Comparison of ENCODE assay signal across 9 mouse cellular contexts in the genomic region with DNA sequence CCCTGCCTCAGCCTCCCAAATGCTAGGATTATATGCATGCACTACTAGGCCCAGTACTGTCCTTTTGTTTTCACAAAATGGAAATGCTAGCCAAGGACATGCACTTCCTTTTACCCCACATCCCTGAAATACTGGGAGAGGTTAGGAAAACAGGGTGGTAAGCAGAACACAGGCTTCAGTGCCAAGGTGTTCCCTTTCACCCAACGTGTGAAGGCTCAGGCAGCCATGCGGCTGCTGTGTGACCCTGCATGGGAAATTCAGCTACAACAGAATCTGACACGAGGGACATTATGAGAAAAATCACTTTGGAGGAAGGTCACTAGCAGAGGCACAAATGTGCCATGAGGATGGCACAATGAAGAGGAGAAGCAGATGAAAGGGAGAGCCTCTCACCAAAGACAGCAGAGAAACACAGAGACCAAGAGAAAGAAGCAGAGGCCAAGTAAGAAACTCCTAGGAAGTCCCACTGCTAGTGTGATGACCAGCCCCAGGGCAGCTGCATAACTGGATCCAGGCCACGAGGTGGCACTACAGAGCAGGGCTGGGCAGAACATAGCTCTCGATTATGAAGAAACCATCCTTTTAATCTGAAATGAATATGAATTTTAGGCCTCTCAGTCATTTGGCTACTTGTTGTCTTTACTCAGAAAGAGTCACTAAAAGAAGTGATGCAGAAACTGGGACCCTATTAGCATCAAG. TPM values are rescaled to one million over a fixed set of nuclear protein-coding genes. Genes with fewer than 3 reads are reported as not detected.
DNase-seq lines count a peak whose midpoint lies in the region; ATAC-seq and TF ChIP-seq lines count a peak whose summit lies in the region.
"Had no signal": no experiment of that assay in that cellular context is flagged by ENCODE, and none has a peak within 500 bp of the region (broad histone marks: within the 10 kb centered on the region; RNA-seq: fewer than 3 reads in every experiment).

No protein-coding gene starts in this region.

- TF ChIP-seq CTCF in spleen, adult 2 months (IDR thresholded peaks at IDR 0.05; ENCODE audit: extremely low read depth, insufficient read depth, insufficient read length, insufficient replicate concordance), result peak; percentile 95; the same call in 1 of the 2 replicates

- peaks cover 38% of the 10 kb centered on the region for H3K36me3 ChIP-seq in heart, embryonic 11.5 days (ENCODE audit: control insufficient read depth, insufficient read depth, low read length)
- H3K36me3 ChIP-seq in midbrain, embryonic 12.5 days, result peaks cover 94% of the 10 kb centered on the region
- H3K36me3 ChIP-seq in spleen, adult 2 months (ENCODE audit: control insufficient read depth, insufficient read depth, low read length), result peaks cover 21% of the 10 kb centered on the region

- H3K27ac ChIP-seq in heart, embryonic 11.5 days (ENCODE audit: low read depth, low read length), result no peak overlapping the region
- H3K27ac ChIP-seq in midbrain, embryonic 12.5 days (replicated peaks), result no peak overlapping the region
- H3K27ac ChIP-seq in spleen, adult 2 months (ENCODE audit: insufficient read depth, low read length), result no peak overlapping the region
- H3K27ac ChIP-seq: lung, embryonic 15.5 days had no signal

- no peak for ATAC-seq in heart, embryonic 11.5 days (replicated peaks; ENCODE audit: insufficient number of reproducible peaks, low FRiP score, low TSS enrichment)
- ATAC-seq in erythroid progenitor cell, adult 5-6 weeks (replicated peaks; ENCODE audit: low FRiP score, poor library complexity, severe bottlenecking), result peak; percentile 87
- 0 out of 2 replicates have a peak, but pooled peaks have one; percentile 56 for ATAC-seq in midbrain, embryonic 12.5 days (ENCODE audit: low FRiP score, low read depth)

- WGBS in heart, embryonic 11.5 days (ENCODE audit: insufficient replicate concordance), result 41% methylated on average over 5 of the region's 5 CpGs
- 53% methylated on average over 5 of the region's 5 CpGs for WGBS in midbrain, embryonic 12.5 days
- 57% methylated on average over 5 of the region's 5 CpGs for WGBS in spleen, adult 2 months

- H3K9ac ChIP-seq in heart, embryonic 11.5 days (ENCODE audit: low read depth, low read length), result no peak overlapping the region; the same call in 1 of the 2 replicates
- no peak overlapping the region for H3K9ac ChIP-seq in midbrain, embryonic 12.5 days (replicated peaks)
- H3K9ac ChIP-seq: lung, embryonic 15.5 days had no signal

- no peaks in the 10 kb centered on the region for H3K9me3 ChIP-seq in heart, embryonic 11.5 days (replicated peaks; ENCODE audit: control insufficient read depth, low read length)
- no peaks in the 10 kb centered on the region for H3K9me3 ChIP-seq in midbrain, embryonic 12.5 days
- H3K9me3 ChIP-seq: lung, embryonic 15.5 days had no signal

- H3K27me3 ChIP-seq in heart, embryonic 11.5 days (ENCODE audit: control insufficient read depth, insufficient read depth, low read length), result no peaks in the 10 kb centered on the region
- no peaks in the 10 kb centered on the region for H3K27me3 ChIP-seq in midbrain, embryonic 12.5 days
- no peaks in the 10 kb centered on the region for H3K27me3 ChIP-seq in spleen, adult 2 months (ENCODE audit: control insufficient read depth, insufficient read depth, low read length)
- H3K27me3 ChIP-seq: lung, embryonic 15.5 days had no signal

- peak; percentile 96 for DNase-seq in heart, adult 11 months
- DNase-seq in brain, adult 2 months (ENCODE audit: low read depth, low spot score), result peak; percentile 68
- peak; percentile 86 for DNase-seq in heart, postnatal 4 days
- DNase-seq in layer of hippocampus, postnatal 36 days, result peak; percentile 58 to 63
- peak in 1 of 2 experiments; percentile 62 for DNase-seq in spleen, adult 2 months (ENCODE audit: low read depth in 1 of 2, low spot score in 2 of 2)

- H3K4me2 ChIP-seq in heart, embryonic 11.5 days, result no peak overlapping the region
- H3K4me2 ChIP-seq in midbrain, embryonic 12.5 days (replicated peaks), result no peak overlapping the region
- H3K4me2 ChIP-seq: lung, embryonic 15.5 days had no signal

- H3K4me1 ChIP-seq in heart, embryonic 11.5 days (ENCODE audit: control insufficient read depth, insufficient read depth, low read length), result no peaks in the 10 kb centered on the region
- H3K4me1 ChIP-seq in midbrain, embryonic 12.5 days, result no peaks in the 10 kb centered on the region
- H3K4me1 ChIP-seq in spleen, adult 2 months (ENCODE audit: control insufficient read depth, insufficient read depth, insufficient read length), result no peaks in the 10 kb centered on the region

- H3K4me3 ChIP-seq in heart, embryonic 11.5 days (ENCODE audit: low read depth, low read length), result no peak overlapping the region
- H3K4me3 ChIP-seq in midbrain, embryonic 12.5 days, result no peak overlapping the region
- H3K4me3 ChIP-seq in spleen, adult 2 months (ENCODE audit: extremely low read depth, insufficient read depth, insufficient read length), result no peak overlapping the region
- H3K4me3 ChIP-seq: lung, embryonic 15.5 days had no signal

- TF ChIP-seq POLR2A in spleen, adult 2 months (IDR thresholded peaks at IDR 0.05; ENCODE audit: low read depth, low read length), result no peak

RNA-seq across cellular contexts. Expression of a gene that starts 21.0 kb away (rescaled TPM):
- 25.3 and 26.9 TPM in 2 replicates for polyA plus RNA-seq in heart, embryonic 11.5 days (2014; fragmentation: Nextera tagmentation; extraction: Ambion mirVana)
- 6.7 and 12.6 TPM in 2 replicates for total RNA-seq in erythroid progenitor cell, adult 5-6 weeks (2015; ENCODE audit: low replicate concordance)
- 13.2 and 18.2 TPM in 2 replicates for total RNA-seq in erythroid progenitor cell, adult 5-6 weeks (2017; ENCODE audit: low replicate concordance)
- 10 to 100 TPM; 24.1 to 28.6 TPM for total RNA-seq in heart, postnatal 4 days (2021)
- total RNA-seq in layer of hippocampus, postnatal 36 days (2021), result 10 to 100 TPM; 78.2 to 80.4 TPM
- polyA plus RNA-seq in midbrain, embryonic 12.5 days (2016; fragmentation: Nextera tagmentation; extraction: Ambion mirVana), result 42.4 and 44.3 TPM in 2 replicates
- 19.7 and 21.1 TPM in 2 replicates for polyA plus RNA-seq in spleen, adult 2 months (2012; rRNA removed)

RNA-seq across cellular contexts. Expression of a gene that starts 22.7 kb away (rescaled TPM):
- 5.7 and 6.2 TPM in 2 replicates for polyA plus RNA-seq in heart, embryonic 11.5 days (2014; fragmentation: Nextera tagmentation; extraction: Ambion mirVana)
- not detected in 2 replicates for total RNA-seq in erythroid progenitor cell, adult 5-6 weeks (2015; ENCODE audit: low replicate concordance)
- 1.0 TPM in 1 of 2 replicates, not detected in the other for total RNA-seq in erythroid progenitor cell, adult 5-6 weeks (2017; ENCODE audit: low replicate concordance)
- total RNA-seq in heart, postnatal 4 days (2021), result 1 to 10 TPM; 3.4 to 3.9 TPM
- total RNA-seq in layer of hippocampus, postnatal 36 days (2021), result 10 to 100 TPM; 13.9 to 25.2 TPM
- polyA plus RNA-seq in midbrain, embryonic 12.5 days (2016; fragmentation: Nextera tagmentation; extraction: Ambion mirVana), result 15.8 and 22.0 TPM in 2 replicates
- polyA plus RNA-seq in spleen, adult 2 months (2012; rRNA removed), result 10.4 and 11.2 TPM in 2 replicates

RNA-seq across cellular contexts. Expression of a gene that starts 53.2 kb away (rescaled TPM):
- polyA plus RNA-seq in heart, embryonic 11.5 days (2014; fragmentation: Nextera tagmentation; extraction: Ambion mirVana), result 5.3 and 8.1 TPM in 2 replicates
- not detected in 2 replicates for total RNA-seq in erythroid progenitor cell, adult 5-6 weeks (2015; ENCODE audit: low replicate concordance)
- total RNA-seq in erythroid progenitor cell, adult 5-6 weeks (2017; ENCODE audit: low replicate concordance), result not detected in 2 replicates
- total RNA-seq in heart, postnatal 4 days (2021), result 10 to 100 TPM; 30.4 to 33.0 TPM
- total RNA-seq in layer of hippocampus, postnatal 36 days (2021), result 1 to 10 TPM; 4.6 to 6.1 TPM
- 2.5 and 2.6 TPM in 2 replicates for polyA plus RNA-seq in midbrain, embryonic 12.5 days (2016; fragmentation: Nextera tagmentation; extraction: Ambion mirVana)
- 15.4 and 16.1 TPM in 2 replicates for polyA plus RNA-seq in spleen, adult 2 months (2012; rRNA removed)

Comparison
In these comparisons a context has a peak if more than half of its experiments do, and no peak if none do; other contexts are left out.
1. RNA of a gene that starts 53.2 kb away (total RNA-seq): 30.4 to 33.0 TPM in heart, postnatal 4 days and 4.6 to 6.1 TPM in layer of hippocampus, postnatal 36 days; not detected in erythroid progenitor cell, adult 5-6 weeks; every median in the first group is over 4 times any median in the second.